Mouse (Mus musculus) inflammation-experienced regulatory T-cells, adult 6 months (primary cell): Measurements from ENCODE around the gene Gpnmb. TPM values are rescaled to one million over a fixed set of nuclear protein-coding genes. Genes with fewer than 3 reads are reported as not detected.

Experiments used
- ATAC-seq: one replicate; pipeline ENCODE4 v1.8.0; 2017
- polyA plus RNA-seq, 3 experiments: library from polyadenylated mRNA; unstranded; fragments of 100-300 nt; shearing (Covaris generic); gene quantifications; one replicate each; pipeline ENCODE4 v1.2.1; 2017

Gpnmb gene
- polyA plus RNA-seq, 3 experiments from 2014 or later = 1.2 to 3.5 (median 2.0) TPM

DNA sequence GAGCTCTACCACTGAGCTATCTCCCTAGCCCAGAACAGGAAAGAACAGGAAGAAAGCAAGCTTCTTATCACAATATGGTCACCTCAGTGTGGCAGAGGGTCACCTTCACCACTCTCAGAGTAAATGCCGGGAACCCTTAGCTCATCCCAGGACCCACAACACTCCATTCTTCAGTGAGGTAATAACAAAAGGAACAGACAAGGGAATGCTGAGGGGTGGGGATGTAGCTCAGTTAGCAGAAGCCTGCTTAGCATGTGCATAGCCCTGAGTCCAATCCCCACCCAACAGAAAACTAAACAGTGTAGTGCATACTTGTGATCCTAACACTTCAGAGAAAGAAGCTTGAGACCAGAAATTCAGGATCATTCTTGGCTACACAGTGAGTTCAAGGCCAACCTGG lies 62.7 kb downstream of the Gpnmb start:
- ATAC-seq = no peak

DNA sequence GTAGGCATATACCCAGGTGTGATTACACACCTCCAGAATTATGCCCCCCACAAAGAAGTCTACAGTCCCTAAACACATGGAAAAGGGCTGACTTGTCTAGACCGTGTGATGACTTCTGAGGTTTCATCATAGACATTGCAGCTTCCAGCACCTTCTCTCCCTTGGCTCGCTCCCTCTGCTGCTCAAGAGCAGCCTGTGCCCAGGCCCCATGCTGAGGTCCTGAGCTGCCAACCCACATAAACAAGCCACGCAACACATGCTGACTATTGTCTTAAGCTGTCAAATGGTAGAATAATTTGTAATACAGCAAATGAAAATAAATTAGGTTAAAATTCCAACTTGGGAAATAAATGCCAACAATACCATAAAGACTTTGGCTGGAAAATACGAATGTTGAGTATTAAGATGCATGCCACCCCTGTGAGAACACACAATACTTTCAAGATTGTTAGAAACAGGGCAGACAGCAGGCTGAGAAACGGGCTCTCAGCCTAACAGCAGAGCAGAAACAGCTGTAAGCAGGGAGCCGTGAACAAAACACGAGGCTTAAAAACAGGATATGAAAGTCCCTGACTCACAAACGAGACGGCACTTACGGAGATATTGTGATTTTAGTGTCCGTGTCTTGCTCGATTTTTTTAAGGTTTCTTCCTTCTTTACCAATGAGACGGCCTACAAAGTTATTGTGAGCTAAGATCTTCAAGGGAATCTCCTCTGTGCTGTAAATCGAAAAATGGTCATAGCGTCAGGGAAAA lies 70.6 kb downstream of the Gpnmb start:
- no peak for ATAC-seq

DNA sequence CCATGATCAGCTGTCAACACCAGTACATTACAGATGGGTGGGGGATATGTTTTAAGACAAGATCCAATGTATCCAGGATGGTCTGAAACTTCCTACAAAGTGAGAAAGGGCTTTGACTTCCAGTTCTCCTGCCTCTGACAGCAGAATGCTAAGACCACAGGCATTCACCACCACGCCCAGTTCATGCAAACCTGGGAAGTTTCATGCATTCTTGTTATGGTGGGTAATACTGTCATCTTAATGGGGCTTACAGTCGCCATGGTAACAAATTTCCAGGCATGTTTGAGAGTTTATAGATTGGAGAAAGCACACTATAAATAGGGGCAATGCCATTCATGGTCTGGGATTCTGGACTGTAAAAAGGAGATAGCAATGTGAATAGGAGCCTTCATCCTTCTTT lies 72.8 kb downstream of the Gpnmb start:
- no peak for ATAC-seq

DNA sequence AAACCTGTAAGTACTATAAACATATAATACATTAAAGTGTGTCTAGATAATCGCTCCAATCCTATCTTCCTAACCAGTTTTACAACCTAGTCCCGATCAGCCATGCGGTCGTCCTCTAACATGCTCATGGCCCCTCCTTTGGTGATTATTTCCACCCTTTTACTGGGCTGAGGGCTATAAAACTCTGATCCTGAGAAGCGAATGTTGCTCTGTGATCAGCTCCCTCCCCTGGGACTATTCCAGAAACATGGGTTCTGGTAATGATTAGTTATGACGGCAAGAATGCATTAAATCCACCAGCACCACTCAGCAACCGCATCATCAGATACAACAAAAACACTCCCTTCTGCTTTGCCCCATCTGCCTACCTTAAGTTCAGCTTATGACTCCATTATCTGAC lies 77.5 kb downstream of the Gpnmb start:
- no peak for ATAC-seq

DNA sequence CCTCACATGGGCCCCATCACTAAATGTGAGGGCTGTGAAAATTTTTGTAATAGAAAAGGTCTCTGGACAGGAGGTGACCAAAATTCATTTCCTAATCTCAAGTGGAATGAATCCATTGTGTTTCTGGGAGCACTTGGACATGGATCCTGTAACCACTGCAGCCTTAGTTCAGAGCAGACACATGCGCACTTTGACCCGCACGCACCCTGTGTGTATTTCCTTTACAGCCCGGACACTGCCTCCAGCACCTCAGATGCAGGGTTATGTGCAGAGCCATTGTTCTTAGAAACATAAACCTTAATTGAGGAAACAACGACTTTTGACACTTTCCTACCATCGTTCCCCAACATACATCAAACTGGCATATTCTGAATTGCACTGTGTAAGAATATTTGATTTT lies 78.1 kb downstream of the Gpnmb start:
- no peak for ATAC-seq

DNA sequence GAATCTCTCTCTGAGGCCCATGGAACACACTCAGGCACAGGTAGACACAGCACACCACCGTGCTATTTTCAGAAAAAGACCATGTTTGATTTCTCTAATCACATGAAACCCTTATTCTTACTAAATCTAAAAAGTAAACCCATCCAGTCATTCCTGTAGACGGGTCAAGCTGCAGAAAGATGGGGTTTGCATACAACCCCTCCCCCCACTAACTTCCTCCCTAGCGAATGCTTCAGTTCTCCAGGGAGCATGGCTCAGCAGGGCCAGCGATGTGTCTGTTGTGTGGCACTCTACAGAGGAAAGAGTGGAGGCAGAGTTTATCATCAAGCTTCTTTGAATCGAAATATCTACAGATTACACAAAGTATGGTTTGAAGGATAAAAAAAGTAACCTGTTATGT lies 79.2 kb downstream of the Gpnmb start:
- no peak for ATAC-seq

DNA sequence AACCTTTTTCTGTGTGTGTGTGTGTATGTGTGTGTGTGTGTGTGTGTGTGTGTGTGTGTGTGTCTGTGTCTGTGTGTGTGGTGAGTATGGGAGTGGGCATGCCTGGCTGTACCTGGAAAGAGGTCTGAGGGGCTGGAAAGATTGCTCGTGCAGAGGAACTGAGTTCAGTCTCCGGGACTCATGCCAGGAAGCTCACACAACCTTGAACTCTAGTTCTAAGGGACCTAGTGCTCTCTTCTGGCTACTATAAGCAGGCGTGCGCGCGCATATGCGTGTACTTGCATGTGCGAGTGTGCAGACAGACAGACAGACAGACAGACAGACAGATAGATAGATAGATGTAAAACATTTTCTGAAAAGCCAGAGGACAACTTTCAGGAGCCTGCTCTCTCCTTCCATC lies 79.9 kb downstream of the Gpnmb start:
- ATAC-seq = no peak

DNA sequence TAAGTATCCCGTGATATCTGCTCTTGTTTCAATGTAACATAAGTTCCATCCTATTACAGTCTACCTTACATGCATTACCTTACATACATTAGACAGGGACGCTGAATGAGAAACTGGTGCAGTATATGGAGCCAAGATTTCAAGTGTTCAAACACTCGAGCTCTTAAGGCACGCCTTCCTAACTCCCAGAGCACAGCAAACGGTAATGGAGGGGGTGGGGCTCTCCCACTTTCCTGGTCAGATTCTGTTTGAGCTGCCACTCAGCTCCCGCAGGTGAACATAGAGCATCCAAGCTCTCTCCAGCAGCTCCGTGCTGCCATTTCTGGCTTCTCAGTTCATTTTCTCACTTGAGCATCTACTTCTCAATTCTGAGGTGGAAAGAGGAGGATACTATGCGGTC lies 82.1 kb downstream of the Gpnmb start:
- no peak for ATAC-seq

DNA sequence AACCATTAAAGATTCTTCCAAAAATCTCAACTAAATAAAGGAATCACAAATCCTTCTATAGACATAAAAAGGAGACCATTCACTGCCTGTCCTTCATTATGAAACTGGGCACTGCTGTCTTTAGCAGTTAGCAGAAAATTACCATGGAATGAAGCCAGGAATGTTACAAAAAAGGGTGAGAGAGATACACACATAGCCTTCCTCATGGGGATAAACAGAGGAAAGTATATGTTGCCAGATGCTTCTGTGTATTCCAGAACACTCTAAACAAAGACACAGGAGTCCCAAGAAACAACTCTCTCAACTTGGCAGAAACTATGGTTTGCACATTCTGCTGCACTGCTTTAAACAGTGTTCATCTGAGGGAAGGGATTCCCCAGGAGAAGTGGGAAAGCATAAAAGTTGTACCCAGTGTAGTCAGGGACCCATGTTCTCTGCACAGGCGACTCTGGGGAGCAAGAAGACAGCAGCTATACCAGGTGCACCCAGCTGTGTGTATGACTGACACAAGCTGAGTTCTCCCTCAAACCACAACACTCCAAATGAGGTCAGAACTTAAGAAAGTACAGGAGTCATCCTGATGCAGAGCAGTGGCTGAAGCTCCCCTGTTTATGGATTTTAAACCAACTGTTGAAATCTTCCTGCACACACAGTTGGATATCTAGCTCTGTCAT lies 83.3 kb downstream of the Gpnmb start:
- no peak for ATAC-seq

DNA sequence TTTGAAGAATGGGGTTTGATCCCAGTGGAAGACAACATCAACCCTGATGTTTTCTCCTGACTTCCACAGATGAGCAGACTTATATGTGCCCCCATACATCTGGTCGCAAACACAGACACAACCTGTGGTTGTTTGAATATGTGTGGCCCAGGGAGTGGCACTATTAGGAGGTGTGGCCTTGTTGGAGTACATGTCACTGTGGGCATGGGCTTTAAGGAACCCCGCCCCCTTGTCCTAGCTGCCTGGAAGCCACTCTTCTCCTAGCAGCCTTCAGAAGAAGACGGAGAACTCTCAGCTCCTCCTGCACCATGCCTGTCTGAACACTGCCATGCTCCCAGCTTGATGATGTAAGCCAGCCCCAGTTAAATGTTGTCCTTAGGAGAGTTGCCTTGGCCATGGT lies 84.0 kb downstream of the Gpnmb start:
- ATAC-seq = no peak

Other genes with a start within 250 kb of the Gpnmb start
- gene Tmem176a, start 195.6 kb upstream of the Gpnmb start, polyA plus RNA-seq = 10 to 100 TPM; 13.3 to 32.6 (median 28.4) TPM
- 10 to 100 TPM; 28.1 to 42.7 (median 29.5) TPM for gene Tmem176b, start 195.1 kb upstream of the Gpnmb start, polyA plus RNA-seq
- not detected for gene Aoc1, start 163.7 kb upstream of the Gpnmb start, polyA plus RNA-seq
- not detected for gene 1600015I10Rik, start 106.7 kb upstream of the Gpnmb start, polyA plus RNA-seq
- gene Doxl2, start 61.6 kb upstream of the Gpnmb start, polyA plus RNA-seq = not detected
- gene Svs1, start 49.7 kb upstream of the Gpnmb start, polyA plus RNA-seq = not detected
- 10 to 100 TPM; 30.8 to 48.9 (median 42.6) TPM for gene Malsu1, start 37.2 kb downstream of the Gpnmb start, polyA plus RNA-seq
- gene Igf2bp3, start 178.4 kb downstream of the Gpnmb start, polyA plus RNA-seq = 1 to 10 TPM; 4.6 to 5.2 (median 5.1) TPM
- gene Tra2a, start 227.5 kb downstream of the Gpnmb start, polyA plus RNA-seq = 10 to 100 TPM; 30.2 to 49.2 (median 34.7) TPM